Mouse (Mus musculus) granulocyte monocyte progenitor cell, adult 5-6 weeks (primary cell): Measurements from ENCODE around the gene Atoh1. TPM values are rescaled to one million over a fixed set of nuclear protein-coding genes. Genes with fewer than 3 reads are reported as not detected.

Experiments used
- ATAC-seq: replicated peaks from 2 replicates; pipeline ENCODE4 v1.8.0; 2016; ENCODE audit warnings: mild to moderate bottlenecking, moderate TSS enrichment, inconsistent platforms; ENCODE audit not compliant: poor library complexity, severe bottlenecking
- total RNA-seq, 2 experiments: library from RNA; stranded (forward) in 1 of 2; stranded (reverse) in 1 of 2; fragments of 200-712, 200-1000 nt in 1 of 2; fragments of >200 nt in 1 of 2; fragmentation: Nextera tagmentation in 1 of 2; gene quantifications; 2 replicates each; pipeline ENCODE4 v1.2.3; 2014 to 2017

Atoh1 gene
- total RNA-seq (2014; fragmentation: Nextera tagmentation), result not detected in 2 replicates
- not detected in 2 replicates for total RNA-seq (2017)

DNA sequence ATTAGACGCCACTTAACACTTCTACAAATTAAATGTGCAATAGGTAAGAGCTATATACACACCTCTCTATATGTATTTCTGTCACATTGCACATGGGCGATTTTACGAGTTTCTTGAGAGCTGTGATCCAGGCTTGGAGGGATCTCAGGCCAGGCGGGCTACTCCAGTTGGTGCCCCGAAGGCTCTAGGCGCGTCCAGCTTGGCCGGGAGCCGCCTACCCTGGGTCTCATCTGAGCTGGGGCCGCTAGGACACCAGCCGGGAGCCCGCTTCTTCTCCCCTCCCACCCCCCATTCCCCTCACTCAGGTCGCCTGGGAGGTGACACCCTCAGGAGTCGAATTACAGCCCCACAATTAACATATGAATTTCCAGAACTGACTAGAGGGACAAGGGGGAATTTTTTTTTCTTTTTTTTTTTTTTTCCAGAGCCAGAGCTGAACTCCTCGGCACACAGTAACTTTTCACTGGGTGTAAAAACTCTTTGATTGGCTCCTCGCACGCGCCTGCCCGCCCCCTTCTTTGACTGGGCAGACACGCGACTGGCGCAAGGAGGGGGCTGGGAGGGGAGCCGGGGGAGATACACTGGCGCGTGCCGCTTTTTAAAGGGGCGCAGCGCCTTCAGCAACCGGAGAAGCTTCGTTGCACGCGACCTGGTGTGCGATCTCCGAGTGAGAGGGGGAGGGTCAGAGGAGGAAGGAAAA is at the start of gene Atoh1:
TSS of gene Atoh1 (plus strand) at position 627 of the 700 bp plus-strand sequence.
- peak; percentile 15; the same call in 1 of the 2 replicates for ATAC-seq

DNA sequence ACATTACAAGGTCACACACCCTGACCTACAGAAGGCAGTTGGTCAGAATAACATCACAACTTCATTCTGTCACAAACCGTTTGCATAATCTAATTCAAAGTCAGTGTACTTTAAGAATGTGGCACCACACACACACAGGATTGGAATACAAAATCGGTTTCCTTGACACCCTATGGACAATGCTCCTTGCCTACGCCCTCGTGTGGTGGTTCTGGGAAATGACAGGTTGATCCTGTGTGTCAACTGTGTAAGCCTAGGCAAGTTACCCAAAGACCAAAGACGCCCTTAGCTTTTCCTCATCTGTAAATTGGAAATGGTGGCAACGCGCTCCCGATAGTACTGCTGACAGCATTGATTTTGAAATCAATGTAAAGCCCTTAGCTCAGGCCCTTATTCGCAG is 45.0 kb upstream of the Atoh1 start:
- peak; percentile 63; the same call in 1 of the 2 replicates for ATAC-seq

DNA sequence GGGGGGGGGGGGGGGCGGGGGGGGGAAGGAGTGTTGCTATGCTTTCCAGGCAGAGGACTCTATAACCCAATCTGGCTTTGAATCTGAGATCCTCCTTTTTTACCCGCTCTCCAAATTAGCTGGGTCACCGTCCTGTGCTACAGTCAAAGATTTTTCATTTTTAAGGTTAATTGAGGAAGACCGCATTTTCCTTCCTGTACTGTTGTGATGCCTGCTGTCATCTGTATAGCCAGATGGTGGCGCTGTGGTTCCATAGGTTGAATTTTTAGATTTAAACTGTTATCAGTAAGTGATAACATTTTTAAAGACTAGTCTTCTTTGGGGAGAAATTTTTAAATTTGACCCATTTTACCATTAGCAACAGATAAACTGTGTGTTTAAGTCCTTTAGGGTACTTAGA is 44.0 kb upstream of the Atoh1 start:
- ATAC-seq, result peak; percentile 73

DNA sequence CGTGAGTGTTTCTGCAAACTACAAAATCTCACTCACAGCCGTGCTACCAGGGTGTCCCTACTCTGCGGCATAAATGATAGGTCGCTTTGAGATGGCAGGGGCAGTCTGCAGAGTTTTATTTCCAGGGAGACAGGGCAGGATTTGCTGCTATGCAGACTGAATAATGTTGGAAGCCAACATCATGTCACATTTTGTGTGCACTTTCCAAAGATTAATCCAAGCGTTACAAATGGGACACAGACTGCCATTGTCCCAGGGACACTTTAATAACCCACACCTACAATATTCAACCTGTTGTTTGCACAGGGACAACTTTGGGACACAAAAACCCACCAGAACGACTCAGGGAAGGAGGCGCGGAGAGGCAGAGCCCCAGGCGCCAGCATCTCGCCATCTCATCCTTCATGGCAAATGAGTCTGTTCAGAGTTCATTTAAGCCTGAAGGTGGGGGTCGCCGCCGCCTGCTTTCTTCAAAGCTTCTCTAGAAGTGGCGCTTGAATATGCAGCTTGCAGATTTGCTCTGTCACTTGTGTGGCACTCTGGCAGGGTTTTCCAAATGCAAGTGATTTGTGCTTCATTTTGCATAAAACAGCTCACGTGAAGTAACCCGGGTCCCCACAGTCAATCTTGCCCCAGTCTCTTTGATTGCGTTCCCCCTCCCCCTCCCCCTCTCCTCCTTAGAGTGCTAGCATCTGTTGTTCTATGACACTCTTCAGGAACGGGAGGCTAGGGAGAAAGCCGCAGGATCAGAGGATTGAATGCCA is 40.6 kb upstream of the Atoh1 start:
- ATAC-seq, result no peak

DNA sequence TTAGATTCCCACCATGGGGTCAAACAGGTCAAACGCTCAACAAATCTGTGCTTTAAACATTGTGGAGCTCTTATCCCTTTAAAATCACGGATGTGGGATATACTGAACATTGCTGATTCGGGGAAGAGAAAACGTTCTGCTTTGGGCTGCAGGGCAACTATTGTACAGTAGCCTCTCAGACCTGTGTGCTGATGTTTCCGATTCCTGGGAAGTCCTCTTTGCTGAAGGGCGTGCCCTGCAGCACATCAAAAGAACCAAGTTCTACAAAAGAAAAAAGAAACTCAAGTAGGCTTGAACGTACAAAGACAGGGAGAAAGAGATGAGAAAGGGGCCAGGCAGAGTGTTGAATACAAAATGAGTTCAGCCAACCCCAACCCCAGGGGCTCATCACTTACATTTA is 34.2 kb upstream of the Atoh1 start:
- no peak for ATAC-seq

DNA sequence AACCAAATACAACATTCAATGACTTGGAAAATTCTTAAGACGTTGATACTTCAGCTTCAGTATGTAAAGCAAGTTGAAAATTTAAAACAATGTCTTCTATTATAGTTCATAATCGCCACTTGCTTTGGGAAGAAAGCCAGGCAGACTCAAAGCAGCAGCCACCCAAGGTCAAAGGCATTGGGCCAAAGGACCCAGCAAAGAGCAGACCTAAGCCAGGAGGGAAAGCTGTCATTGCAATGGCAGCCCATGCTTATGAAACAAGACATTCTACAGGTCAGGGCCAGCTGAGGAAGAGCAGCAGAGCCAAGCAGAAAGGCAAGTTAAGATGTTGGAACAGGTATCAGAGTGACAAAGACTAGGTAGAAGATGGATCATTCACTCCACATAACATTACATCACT is 25.3 kb upstream of the Atoh1 start:
- ATAC-seq, result no peak

DNA sequence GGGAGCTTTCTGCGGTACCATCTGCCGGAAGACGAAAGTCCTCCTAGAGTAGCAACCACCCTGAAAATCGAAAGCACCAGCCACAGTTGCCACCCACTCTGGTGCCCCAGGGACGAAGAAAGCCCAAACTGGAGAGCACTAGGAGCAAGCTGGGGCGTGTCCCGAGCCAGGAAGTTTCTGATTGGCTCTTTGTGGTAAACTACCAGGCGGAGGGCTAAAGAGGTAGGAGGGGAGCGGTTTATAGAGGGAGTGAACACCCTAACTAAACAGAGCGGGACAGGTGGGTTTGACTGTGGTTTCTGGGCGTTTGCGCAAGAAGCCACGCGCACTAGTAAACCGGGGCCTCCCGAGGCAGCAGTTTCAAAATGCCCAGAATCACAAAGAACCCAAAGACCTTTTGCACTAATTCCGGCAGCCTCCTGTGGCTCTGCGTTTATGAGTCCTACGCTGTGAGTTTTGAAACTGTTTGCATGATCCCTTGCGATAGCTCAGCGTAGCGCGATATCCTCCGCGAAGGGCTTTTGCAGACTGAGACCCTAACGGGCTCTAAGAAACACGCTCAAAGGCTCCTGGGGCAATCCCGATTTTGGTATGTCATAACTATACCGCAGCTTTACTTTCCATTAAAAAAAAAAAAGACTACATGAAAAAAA is 1.0 kb upstream of the Atoh1 start:
- peak; percentile 83 for ATAC-seq

DNA sequence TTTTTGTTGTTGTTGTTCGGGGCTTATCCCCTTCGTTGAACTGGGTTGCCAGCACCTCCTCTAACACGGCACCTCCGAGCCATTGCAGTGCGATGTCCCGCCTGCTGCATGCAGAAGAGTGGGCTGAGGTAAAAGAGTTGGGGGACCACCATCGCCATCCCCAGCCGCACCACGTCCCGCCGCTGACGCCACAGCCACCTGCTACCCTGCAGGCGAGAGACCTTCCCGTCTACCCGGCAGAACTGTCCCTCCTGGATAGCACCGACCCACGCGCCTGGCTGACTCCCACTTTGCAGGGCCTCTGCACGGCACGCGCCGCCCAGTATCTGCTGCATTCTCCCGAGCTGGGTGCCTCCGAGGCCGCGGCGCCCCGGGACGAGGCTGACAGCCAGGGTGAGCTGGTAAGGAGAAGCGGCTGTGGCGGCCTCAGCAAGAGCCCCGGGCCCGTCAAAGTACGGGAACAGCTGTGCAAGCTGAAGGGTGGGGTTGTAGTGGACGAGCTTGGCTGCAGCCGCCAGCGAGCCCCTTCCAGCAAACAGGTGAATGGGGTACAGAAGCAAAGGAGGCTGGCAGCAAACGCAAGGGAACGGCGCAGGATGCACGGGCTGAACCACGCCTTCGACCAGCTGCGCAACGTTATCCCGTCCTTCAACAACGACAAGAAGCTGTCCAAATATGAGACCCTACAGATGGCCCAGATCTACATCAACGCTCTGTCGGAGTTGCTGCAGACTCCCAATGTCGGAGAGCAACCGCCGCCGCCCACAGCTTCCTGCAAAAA is 496 bp downstream of the Atoh1 start:
- ATAC-seq, result peak; percentile 30

DNA sequence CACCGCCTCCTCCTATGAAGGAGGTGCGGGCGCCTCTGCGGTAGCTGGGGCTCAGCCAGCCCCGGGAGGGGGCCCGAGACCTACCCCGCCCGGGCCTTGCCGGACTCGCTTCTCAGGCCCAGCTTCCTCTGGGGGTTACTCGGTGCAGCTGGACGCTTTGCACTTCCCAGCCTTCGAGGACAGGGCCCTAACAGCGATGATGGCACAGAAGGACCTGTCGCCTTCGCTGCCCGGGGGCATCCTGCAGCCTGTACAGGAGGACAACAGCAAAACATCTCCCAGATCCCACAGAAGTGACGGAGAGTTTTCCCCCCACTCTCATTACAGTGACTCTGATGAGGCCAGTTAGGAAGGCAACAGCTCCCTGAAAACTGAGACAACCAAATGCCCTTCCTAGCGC is 1.1 kb downstream of the Atoh1 start:
- ATAC-seq, result no peak; the same call in 1 of the 2 replicates

DNA sequence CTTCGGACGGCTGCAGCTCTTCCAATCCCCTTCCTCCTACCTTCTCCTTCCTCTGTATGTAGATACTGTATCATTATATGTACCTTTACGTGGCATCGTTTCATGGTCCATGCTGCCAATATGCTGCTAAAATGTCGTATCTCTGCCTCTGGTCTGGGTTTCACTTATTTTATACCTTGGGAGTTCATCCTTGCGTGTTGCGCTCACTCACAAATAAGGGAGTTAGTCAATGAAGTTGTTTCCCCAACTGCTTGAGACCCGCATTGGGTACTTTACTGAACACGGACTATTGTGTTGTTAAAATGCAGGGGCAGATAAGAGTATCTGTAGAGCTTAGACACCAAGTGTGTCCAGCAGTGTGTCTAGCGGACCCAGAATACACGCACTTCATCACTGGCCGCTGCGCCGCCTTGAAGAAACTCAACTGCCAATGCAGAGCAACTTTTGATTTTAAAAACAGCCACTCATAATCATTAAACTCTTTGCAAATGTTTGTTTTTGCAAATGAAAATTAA is 1.6 kb downstream of the Atoh1 start:
- no peak for ATAC-seq

DNA sequence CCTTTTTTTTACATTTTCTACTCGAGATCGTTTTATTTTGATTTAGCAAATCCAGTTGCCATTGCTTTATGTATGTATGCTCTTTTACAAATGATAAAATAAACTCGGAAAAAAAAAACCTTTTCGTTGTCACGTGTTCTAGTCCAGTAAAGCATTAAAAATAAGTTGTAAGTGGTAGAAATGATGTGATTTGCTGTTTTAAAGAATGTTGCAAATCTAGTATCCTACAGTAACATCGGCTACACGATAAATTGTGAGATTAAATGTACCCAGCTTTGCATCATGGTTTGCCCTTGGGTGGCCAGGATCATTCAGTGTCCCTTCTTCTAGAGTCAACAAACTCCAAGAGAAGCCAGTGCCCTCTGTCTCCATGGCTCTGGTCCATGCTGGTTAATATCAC is 2.2 kb downstream of the Atoh1 start:
- no peak for ATAC-seq

DNA sequence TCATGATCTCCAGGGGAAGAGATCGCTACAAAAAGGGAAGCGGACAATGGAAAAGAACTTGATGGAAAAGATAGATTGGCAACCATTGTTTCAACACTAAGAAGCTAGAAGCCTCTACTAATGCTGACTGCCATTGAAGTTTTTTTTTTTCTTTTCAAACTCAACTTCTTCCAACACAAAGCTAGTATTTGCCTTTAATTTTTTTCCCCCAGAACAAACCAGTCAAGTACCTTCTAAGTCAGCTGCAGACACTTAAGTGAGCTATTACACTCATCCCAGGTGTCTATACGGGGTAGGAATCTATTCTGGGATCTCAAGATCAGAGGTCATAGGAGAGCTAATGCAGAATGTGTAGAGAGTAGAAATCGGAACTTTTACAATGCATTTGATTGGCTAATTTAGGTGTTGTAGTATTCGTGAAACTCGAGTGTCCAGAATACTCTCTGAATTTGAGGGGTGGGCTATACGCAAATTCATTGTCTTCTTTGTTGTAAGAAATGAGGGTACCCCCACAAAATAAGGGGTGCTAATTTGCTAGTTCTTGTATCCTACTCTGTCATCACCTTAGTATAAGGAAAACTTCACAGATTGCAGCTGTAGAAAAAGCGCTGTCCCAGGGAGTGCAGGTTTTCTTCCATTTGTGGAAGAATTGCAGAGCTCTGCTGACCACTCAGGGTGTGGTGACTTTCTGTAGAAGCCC is 2.8 kb downstream of the Atoh1 start:
- ATAC-seq, result no peak

DNA sequence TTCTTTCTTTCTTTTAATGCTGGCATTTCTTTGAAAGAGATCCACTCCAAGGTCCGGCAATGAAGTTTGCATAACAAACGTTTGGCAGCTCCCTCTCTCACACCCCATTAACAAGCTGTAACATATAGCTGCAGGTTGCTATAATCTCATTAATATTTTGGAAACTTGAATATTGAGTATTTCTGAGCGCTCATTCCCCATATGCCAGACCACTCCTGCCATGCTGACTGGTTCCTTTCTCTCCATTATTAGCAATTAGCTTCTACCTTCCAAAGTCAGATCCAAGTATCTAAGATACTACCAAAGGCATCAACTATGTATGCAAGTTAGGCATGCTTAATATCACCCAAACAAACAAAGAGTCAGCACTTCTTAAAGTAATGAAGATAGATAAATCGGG is 4.4 kb downstream of the Atoh1 start:
- ATAC-seq, result no peak

DNA sequence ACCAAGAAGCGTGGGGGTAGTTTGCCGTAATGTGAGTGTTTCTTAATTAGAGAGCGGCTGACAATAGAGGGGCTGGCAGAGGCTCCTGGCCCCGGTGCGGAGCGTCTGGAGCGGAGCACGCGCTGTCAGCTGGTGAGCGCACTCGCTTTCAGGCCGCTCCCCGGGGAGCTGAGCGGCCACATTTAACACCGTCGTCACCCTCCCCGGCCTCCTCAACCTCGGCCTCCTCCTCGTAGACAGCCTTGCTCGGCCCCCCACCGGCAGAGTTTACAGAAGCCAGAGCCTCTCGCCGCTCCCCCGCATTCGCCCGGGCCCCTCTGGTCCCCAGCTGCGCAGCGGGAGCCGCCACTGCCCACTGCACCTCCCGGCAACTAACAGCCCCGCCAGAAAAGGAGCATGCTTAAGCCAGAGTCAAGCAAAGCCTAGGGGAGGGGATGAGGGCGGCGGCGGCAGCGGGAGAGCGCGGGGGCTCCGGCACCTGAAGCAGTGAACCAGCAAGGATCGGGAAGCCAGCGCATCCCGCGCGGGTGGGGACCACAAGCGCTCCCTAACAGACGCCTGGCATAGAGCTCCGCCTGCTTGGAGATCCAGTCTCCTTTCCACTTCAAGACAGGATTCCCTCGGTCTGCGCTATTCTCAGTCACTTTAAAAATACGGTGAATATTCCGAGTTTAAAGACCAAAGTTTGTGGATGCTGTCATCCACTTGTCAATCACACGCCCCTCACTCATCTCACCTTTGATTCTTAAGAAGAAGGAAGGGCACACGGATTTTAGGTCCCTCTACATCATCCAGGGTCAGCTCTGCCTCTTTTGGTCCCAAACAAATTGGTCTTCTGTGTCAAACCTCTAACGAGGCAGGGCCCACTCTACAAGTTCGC is 5.8 kb downstream of the Atoh1 start:
- peak; percentile 34 for ATAC-seq

DNA sequence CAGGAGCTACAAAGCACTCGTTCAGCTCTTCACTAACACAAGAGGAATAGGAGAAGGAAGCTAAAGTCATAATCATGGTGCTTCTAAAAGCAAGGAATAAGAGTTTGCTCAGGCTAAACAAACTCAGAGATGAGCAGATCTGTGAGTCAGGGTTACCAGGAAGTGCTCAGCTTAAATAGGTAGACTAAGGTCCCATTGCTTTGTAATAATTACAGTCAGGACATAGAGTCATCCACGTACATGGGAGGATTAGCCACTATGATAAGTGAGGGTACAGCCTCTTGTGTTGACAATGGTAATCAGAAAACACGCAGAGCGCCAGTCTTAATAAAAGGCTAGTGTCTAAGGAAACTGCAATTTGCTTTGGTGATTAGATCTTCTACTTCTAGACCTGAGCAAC is 7.4 kb downstream of the Atoh1 start:
- ATAC-seq, result no peak

DNA sequence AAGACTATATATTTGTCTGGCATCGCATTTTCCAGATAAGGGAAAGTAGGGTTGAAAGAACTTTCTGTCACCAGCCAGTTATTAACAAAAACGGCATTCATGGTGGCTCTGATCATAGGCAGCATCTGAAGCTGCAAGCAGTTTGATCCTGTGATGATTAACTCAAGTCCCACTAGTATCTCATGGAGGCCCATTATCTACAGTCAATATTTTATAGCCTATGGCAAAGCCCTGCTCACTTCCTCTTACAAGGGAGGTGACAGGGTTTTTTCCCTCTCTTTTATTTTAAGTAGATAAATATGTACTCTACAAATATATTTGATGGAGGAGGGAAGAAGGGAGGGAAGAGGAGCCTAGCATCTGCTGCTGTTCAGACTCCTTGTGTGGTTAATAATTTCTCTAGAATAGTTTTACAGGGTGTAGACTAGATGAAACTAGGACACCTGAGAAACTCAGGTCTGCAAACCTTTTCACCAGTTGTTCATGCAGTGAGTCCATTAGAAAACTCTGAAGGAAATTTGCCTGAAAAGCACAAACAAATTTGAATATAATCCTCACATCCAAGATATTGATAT is 14.1 kb downstream of the Atoh1 start:
- ATAC-seq, result no peak

DNA sequence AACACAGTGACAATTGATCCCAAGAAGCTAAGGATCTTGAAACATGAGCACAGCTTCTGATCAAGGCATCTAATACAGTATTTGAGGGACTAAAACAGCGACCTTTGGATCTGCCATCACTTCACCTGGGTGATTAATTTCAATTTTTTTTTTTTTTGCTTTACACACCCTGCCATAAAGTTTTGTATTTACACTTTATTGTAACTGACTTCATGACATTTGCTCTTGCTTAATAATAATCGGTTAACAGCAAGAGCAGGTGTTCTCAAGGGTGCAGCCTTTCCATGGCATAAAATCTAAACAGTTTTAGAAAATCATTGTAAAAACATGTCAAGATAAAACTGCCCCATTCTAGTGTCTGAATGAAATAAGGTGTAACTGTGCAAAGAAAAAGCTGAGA is 25.6 kb downstream of the Atoh1 start:
- ATAC-seq, result no peak

DNA sequence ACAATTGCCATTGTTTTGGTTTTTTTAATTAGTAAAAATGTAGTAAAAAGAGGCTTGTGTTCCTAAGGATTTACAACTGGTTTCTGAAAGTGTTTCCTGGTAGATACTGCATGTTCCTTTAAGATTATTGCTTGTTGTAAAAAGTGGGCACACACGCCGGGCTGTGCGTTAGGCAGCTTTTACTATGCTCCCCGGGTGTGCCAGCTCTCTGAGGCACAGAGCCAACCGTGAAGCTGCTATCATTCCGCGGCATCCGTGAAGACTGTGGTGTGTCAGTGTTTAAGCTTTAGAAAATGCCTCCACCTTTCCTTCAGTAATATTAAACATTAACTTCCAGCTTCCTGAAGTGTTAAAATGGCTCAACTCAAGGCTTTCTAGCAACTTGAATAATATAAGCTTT is 35.0 kb downstream of the Atoh1 start:
- no peak for ATAC-seq
